Mouse (Mus musculus): ENCODE measurements around the gene Ddb2.
"Not testable (repeated sequence)": the region's sequence is repeated elsewhere in the genome, so short reads cannot be mapped to it uniquely, and the experiment has no call there.

The Ddb2 gene

GRCm38 (mm10) chr2:91255661-91256150, 18.9 kb upstream of the Ddb2 start, which contains the start of gene Pacsin3:
TSS of gene Pacsin3 (plus strand) at chr2:91255954.
- DNase-seq (ENCODE audit: low read depth, low spot score): no peak

- no peak for DNase-seq (ENCODE audit: low read depth, low spot score)
These were observed 18.1 kb upstream of the Ddb2 start for GRCm38 (mm10) chr2:91254725-91255380.

- no peak for DNase-seq (ENCODE audit: low read depth, low spot score)
These were observed 15.7 kb upstream of the Ddb2 start for GRCm38 (mm10) chr2:91252512-91252911.

- no peak for DNase-seq (ENCODE audit: low read depth, low spot score)
These were observed 15.2 kb upstream of the Ddb2 start for GRCm38 (mm10) chr2:91252001-91252400.

GRCm38 (mm10) chr2:91248366-91248765, 11.6 kb upstream of the Ddb2 start:
- DNase-seq (ENCODE audit: low read depth, low spot score): no peak

GRCm38 (mm10) chr2:91244557-91245228, 7.9 kb upstream of the Ddb2 start:
- no peak for DNase-seq (ENCODE audit: low read depth, low spot score)

- no peak for DNase-seq (ENCODE audit: low read depth, low spot score)
These were observed 6.6 kb upstream of the Ddb2 start for GRCm38 (mm10) chr2:91243416-91243815.

- DNase-seq (ENCODE audit: low read depth, low spot score): no peak
These were observed 5.8 kb upstream of the Ddb2 start for GRCm38 (mm10) chr2:91242547-91242946.

GRCm38 (mm10) chr2:91237511-91238080, 814 bp upstream of the Ddb2 start:
- DNase-seq (ENCODE audit: low read depth, low spot score): not testable (repeated sequence)

GRCm38 (mm10) chr2:91229735-91230134, 7.0 kb downstream of the Ddb2 start:
- no peak for DNase-seq (ENCODE audit: low read depth, low spot score)

GRCm38 (mm10) chr2:91223614-91224013, 13.2 kb downstream of the Ddb2 start:
- no peak for DNase-seq (ENCODE audit: low read depth, low spot score)

- no peak for DNase-seq (ENCODE audit: low read depth, low spot score)
These were observed 16.3 kb downstream of the Ddb2 start for GRCm38 (mm10) chr2:91220501-91220900.

GRCm38 (mm10) chr2:91217032-91217431, 19.8 kb downstream of the Ddb2 start:
- DNase-seq (ENCODE audit: low read depth, low spot score): no peak

GRCm38 (mm10) chr2:91213311-91213710, 23.5 kb downstream of the Ddb2 start:
- DNase-seq (ENCODE audit: low read depth, low spot score): no peak

GRCm38 (mm10) chr2:91206254-91206775, 30.5 kb downstream of the Ddb2 start:
- DNase-seq (ENCODE audit: low read depth, low spot score): no peak

GRCm38 (mm10) chr2:91202972-91203656, 33.7 kb downstream of the Ddb2 start:
- DNase-seq (ENCODE audit: low read depth, low spot score): no peak

GRCm38 (mm10) chr2:91202222-91202971, 34.4 kb downstream of the Ddb2 start, which contains the start of the genes Nr1h3 and Acp2:
TSS of gene Nr1h3 (minus strand) at chr2:91202834.
TSS of gene Acp2 (plus strand) at chr2:91202885.
- DNase-seq (ENCODE audit: low read depth, low spot score): peak; percentile 97

- DNase-seq (ENCODE audit: low read depth, low spot score): no peak
These were observed 37.9 kb downstream of the Ddb2 start for GRCm38 (mm10) chr2:91198888-91199287.

GRCm38 (mm10) chr2:91196577-91197001, 40.2 kb downstream of the Ddb2 start:
- DNase-seq (ENCODE audit: low read depth, low spot score): no peak

GRCm38 (mm10) chr2:91194624-91195332, 42.0 kb downstream of the Ddb2 start:
- peak; percentile 70 for DNase-seq (ENCODE audit: low read depth, low spot score)
